Mouse (Mus musculus): ENCODE measurements around the gene Kdelc2. TPM values are rescaled to one million over a fixed set of nuclear protein-coding genes. Genes with fewer than 3 reads are reported as not detected.

The Kdelc2 gene
- polyA plus RNA-seq, 1 experiment from 2014 or later: 8.6 TPM

DNA sequence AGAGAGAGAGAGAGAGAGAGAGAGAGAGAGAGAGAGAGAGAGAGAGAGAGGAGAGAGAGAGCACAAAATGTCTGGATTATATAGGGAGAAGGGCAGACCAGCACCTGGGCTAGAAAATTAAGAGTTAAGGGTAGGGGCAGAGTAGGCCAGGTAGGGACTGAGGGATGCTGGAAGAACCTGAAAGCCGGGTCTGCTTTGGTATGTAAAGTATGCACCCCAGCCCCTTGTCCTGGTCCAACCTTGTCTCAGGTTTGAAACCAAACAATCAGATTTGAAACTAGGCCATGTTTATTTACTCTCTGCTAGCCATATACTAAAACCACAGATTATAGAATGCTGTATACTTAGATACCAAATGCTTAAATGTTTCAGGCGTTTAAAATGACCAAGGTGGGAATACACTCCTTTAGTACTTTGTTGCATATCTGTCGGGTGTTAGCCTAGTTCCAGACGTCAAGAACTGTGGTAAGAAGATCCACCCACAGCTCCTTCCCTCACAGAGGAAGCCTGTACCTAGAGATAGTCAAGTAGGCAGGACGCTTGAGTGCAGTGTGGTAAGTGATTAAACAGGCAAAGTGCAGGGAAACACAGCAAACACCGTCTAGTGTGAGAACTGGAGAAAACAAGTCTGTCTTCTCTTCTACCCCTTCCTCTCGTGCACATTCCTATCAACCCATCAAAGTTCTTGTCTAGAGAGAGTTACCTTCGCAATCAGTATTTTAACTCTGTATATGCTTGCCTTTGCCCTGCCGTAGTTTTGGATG is 38.5 kb downstream of the Kdelc2 start:
- no peaks in the 10 kb centered on the region for H3K4me1 ChIP-seq
- DNase-seq (ENCODE audit: extremely low spot score, low spot score): no peak
- H3K27ac ChIP-seq: no peak overlapping the region
- H3K9me3 ChIP-seq: no peaks in the 10 kb centered on the region
- no peaks in the 10 kb centered on the region for H3K36me3 ChIP-seq (replicated peaks)
- WGBS: 79% methylated on average over 9 of the region's 9 CpGs
- H3K4me3 ChIP-seq: no peak overlapping the region
- H3K27me3 ChIP-seq (ENCODE audit: poor library complexity, severe bottlenecking): no peaks in the 10 kb centered on the region

DNA sequence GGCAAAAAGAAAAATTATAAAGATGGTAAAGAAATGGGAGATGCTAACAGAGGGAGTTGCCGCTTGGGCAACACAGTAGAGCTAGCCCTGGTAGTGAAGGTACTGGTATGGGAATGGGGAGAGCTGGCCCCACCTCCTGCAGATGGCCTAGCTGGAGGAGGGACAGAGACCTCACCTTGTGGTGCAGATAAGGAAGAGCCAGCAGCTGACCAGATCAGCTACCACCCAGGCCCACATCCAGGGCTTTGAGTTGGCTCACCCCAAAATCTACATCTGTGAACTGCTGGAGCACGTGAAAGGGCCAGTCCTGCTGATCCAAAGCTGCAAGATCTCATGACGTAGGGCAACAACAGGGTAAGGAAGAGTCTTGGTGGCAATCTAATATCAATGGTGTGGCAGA is 42.9 kb downstream of the Kdelc2 start:
- no peaks in the 10 kb centered on the region for H3K4me1 ChIP-seq
- no peaks in the 10 kb centered on the region for H3K9me3 ChIP-seq
- H3K27ac ChIP-seq: no peak overlapping the region
- H3K4me3 ChIP-seq: no peak overlapping the region
- 86% methylated on average over 3 of the region's 3 CpGs for WGBS
- DNase-seq (ENCODE audit: extremely low spot score, low spot score): no peak
- no peaks in the 10 kb centered on the region for H3K27me3 ChIP-seq (ENCODE audit: poor library complexity, severe bottlenecking)
- H3K36me3 ChIP-seq (replicated peaks): no peaks in the 10 kb centered on the region

DNA sequence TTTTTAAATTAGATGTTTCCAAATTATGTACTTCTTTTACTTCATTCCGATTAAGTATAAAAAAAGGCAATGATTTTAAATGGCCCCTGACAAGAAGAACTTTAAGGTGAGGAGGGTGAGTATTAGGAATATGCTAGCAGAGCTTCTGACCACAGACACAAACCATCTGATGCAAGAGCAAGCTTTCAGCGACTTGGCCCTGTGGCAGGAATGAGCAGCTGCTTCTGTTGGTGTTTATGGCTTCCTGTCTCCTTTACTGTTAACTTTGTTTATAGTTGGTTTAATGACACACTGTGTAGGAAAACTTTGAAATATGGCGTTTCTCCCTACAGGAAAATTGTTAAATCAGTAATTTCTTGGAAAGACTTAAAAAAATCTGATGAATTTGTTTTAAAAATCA is 43.8 kb downstream of the Kdelc2 start:
- Histone ChIP-seq H3K36me3 (replicated peaks) (no peaks in the 10 kb centered on the region), H3K27me3 (ENCODE audit: poor library complexity, severe bottlenecking) (no peaks in the 10 kb centered on the region), H3K4me1 (no peaks in the 10 kb centered on the region), H3K27ac (no peak overlapping the region), H3K9me3 (no peaks in the 10 kb centered on the region), H3K4me3 (no peak overlapping the region)
- DNase-seq (ENCODE audit: extremely low spot score, low spot score): no peak
- WGBS: 83% methylated on average over 3 of the region's 3 CpGs

DNA sequence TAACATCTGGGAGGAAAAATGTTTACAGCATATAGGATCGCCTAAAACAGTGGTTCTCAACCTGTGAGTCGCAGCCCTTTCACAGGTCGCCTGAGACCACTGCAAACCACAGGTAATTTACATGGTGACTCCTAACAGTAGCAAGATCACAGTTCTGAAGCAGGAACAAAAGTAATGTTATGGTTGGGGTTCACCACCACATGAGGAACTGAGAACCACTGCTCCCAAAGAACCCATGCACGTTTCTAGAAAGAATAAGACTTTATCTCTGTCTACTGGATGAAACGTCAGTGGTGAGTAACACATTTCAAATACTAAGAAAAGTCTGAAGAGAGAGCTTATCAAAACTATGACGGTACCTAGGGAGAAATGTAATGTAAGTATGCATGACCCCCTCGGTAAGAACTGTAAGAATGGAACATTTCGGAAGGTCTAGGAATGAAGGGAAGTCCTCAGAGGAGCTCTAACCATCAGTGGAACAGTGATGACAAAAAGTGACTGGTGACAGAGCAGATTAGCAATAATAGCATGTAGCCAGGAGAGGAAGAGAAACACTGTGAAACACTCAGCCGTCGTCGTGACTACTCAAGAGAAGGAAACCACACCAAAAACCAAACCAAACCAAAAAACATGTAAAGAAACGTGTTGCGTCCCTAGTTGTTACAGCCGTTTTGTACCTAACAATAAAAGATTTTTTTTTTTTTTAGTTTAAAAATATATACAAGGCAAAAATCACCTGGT is 52.2 kb downstream of the Kdelc2 start:
- 90% methylated on average over 14 of the region's 14 CpGs for WGBS
- Histone ChIP-seq H3K27me3 (ENCODE audit: poor library complexity, severe bottlenecking) (no peaks in the 10 kb centered on the region), H3K36me3 (replicated peaks) (peaks cover 28% of the 10 kb centered on the region), H3K9me3 (no peaks in the 10 kb centered on the region), H3K4me3 (no peak overlapping the region), H3K4me1 (no peaks in the 10 kb centered on the region), H3K27ac (no peak overlapping the region)
- no peak for DNase-seq (ENCODE audit: extremely low spot score, low spot score)

DNA sequence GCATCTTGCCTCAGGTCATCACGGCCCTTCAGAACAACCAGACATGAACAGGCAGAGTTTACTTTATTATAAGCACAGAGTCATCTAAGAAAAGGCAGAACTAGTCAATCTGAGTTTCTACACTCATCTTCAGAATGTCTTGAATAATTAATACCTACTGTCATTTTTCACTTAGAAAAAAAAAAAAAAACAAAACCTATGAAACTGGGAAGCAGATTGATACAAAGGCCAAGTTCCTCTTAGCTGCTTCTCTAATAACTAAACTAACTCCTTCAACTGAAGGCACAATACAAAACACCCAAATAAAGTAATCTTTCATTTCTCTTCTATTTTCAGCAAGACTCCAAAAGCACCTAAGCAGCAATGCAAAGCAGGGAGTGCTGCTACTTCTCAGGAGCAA is 66.8 kb downstream of the Kdelc2 start:
- no peak overlapping the region for H3K4me3 ChIP-seq
- no peaks in the 10 kb centered on the region for H3K4me1 ChIP-seq
- WGBS: 93% methylated on average over 1 of the region's 1 CpGs
- DNase-seq (ENCODE audit: extremely low spot score, low spot score): no peak
- peaks cover 80% of the 10 kb centered on the region for H3K36me3 ChIP-seq (replicated peaks)
- no peaks in the 10 kb centered on the region for H3K9me3 ChIP-seq
- H3K27me3 ChIP-seq (ENCODE audit: poor library complexity, severe bottlenecking): no peaks in the 10 kb centered on the region
- no peak overlapping the region for H3K27ac ChIP-seq

Small RNA genes lying within 50 kb of the gene (microRNA-seq; reads per million reads assigned to microRNA genes)
- gene Mir130c: not detected

Other genes starting within 250 kb of the Kdelc2 start
- 31.5 and 32.3 TPM in 2 replicates for gene Ddx10, start 136.0 kb upstream of the Kdelc2 start, polyA plus RNA-seq (2016; fragmentation: Nextera tagmentation; extraction: Ambion mirVana)
- gene Exph5, start 82.4 kb upstream of the Kdelc2 start, polyA plus RNA-seq (2016; fragmentation: Nextera tagmentation; extraction: Ambion mirVana): 0.58 and 0.66 TPM in 2 replicates
- gene 4930550C14Rik, start 18.3 kb downstream of the Kdelc2 start, polyA plus RNA-seq (2016; fragmentation: Nextera tagmentation; extraction: Ambion mirVana): 0.30 and 0.39 TPM in 2 replicates
- 23.0 and 24.5 TPM in 2 replicates for gene Atm, start 152.7 kb downstream of the Kdelc2 start, polyA plus RNA-seq (2016; fragmentation: Nextera tagmentation; extraction: Ambion mirVana)
- 19.5 and 20.5 TPM in 2 replicates for gene Npat, start 153.0 kb downstream of the Kdelc2 start, polyA plus RNA-seq (2016; fragmentation: Nextera tagmentation; extraction: Ambion mirVana)
- gene Acat1, start 226.4 kb downstream of the Kdelc2 start, polyA plus RNA-seq (2016; fragmentation: Nextera tagmentation; extraction: Ambion mirVana): 29.0 and 29.9 TPM in 2 replicates